Mouse (Mus musculus) kidney, postnatal 0 days (tissue): ENCODE data around the gene Sec62. TPM values are rescaled to one million over a fixed set of nuclear protein-coding genes. Genes with fewer than 3 reads are reported as not detected.

Source experiments
- ATAC-seq: fragments of 200-750 bp; cut with Nextera tagmentation; replicated peaks from 2 replicates; pipeline ENCODE4 v1.8.0; 2017; ENCODE audit warnings: low read depth, moderate number of reproducible peaks, moderate TSS enrichment, moderate library complexity; ENCODE audit not compliant: low FRiP score
- DNase-seq: peaks from one replicate; pipeline ENCODE4 v3.0.0-alpha.2; 2016; ENCODE audit warnings: low spot score
- H3K27ac ChIP-seq: fragments of 300-500 bp; sonication (generic); 2 replicates; pipeline ENCODE4 v1.5.1; 2014; ENCODE audit warnings: mild to moderate bottlenecking
- H3K27me3 ChIP-seq: fragments of 300-500 bp; sonication (generic); 2 replicates; pipeline ENCODE4 v1.6.1; 2014; ENCODE audit warnings: low read length, mixed read lengths; ENCODE audit not compliant: insufficient read depth
- H3K36me3 ChIP-seq: fragments of 300-500 bp; sonication (generic); 2 replicates; pipeline ENCODE4 v1.6.1; 2014; ENCODE audit warnings: low read length, mixed read lengths; ENCODE audit not compliant: insufficient read depth
- H3K4me1 ChIP-seq: fragments of 300-500 bp; sonication (generic); replicated peaks from 2 replicates; pipeline ENCODE4 v1.6.1; 2014; ENCODE audit warnings: antibody characterized with exemption, low read length, mixed read lengths; ENCODE audit not compliant: insufficient read depth
- H3K4me2 ChIP-seq: fragments of 300-500 bp; sonication (generic); 2 replicates; pipeline ENCODE4 v1.6.1; 2014; ENCODE audit warnings: mild to moderate bottlenecking, low read length, moderate library complexity, mixed read lengths
- H3K4me3 ChIP-seq: fragments of 300-500 bp; sonication (generic); replicated peaks from 2 replicates; pipeline ENCODE4 v1.5.1; 2014; ENCODE audit warnings: low read depth, low read length
- H3K9ac ChIP-seq: fragments of 300-500 bp; sonication (generic); 2 replicates; pipeline ENCODE4 v1.6.1; 2014; ENCODE audit warnings: low read depth, low read length
- H3K9me3 ChIP-seq: fragments of 300-500 bp; sonication (generic); replicated peaks from 2 replicates; pipeline ENCODE4 v1.6.1; 2016; ENCODE audit warnings: low read length, inconsistent platforms, mixed read lengths
- CTCF ChIP-seq: IDR thresholded peaks from 2 replicates; pipeline ENCODE4 v1.5.1; 2016; ENCODE audit warnings: antibody characterized with exemption, low read depth, mild to moderate bottlenecking, moderate library complexity
- WGBS: fragments of 180-500 bp; shearing (Covaris S2); extraction: QIAGEN DNeasy Blood & Tissue Kit; methylation state at CpG from one replicate; pipeline ENCODE4 v1.1.7; 2014; 5-methylcytosine and 5-hydroxymethylcytosine counted together
- polyA plus RNA-seq: library from polyadenylated mRNA; unstranded; fragments of >200 nt; fragmentation: Nextera tagmentation; extraction: Ambion mirVana; gene quantifications from 2 replicates; pipeline ENCODE4 v1.2.1, GENCODE M21; 2015

Gene Sec62
- polyA plus RNA-seq, 1 experiment from 2014 or later = 188 TPM

DNA sequence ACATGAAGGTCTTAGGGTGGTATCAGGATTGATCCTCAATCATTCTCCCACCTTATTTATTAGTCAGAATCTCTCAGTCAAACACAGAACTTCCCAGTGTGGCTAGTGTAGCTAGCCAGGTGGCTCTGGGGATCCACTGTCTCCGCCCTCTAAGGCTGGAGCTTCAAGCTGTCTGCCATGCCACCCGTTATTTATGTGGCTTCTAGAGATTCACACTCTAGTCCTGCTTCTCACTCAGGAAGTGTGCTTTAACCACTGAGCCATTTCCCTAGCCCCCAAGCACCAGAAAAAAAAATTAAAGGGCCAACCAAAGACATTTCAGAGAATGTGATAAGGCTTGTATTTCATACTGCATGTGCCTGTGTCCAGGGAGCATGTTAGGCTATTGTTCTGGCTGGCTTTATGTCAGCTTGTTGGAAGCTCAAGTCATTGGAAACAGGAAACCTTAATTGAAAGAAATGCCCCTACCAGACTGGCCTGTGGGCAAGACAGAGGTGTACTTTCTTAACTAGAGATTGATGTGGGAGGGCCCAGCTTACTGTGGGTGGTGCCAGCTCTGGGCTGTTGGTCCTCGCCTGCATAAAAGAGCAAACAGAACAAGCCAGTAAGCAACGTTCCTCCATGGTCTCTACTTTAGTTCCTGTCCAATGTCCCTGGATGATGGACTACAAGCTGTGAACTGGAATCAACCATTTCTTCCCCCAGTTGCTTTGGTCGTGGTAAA is 71.2 kb downstream of the Sec62 start:
- no peak overlapping the region for H3K4me2 ChIP-seq
- H3K27ac ChIP-seq = no peak overlapping the region
- no peaks in the 10 kb centered on the region for H3K9me3 ChIP-seq
- 56% methylated on average over 5 of the region's 5 CpGs for WGBS
- DNase-seq (no peak), ATAC-seq (no peak)
- TF ChIP-seq CTCF = no peak
- no peaks in the 10 kb centered on the region for H3K27me3 ChIP-seq
- no peaks in the 10 kb centered on the region for H3K4me1 ChIP-seq
- H3K9ac ChIP-seq = no peak overlapping the region
- no peaks in the 10 kb centered on the region for H3K36me3 ChIP-seq
- H3K4me3 ChIP-seq = no peak overlapping the region

DNA sequence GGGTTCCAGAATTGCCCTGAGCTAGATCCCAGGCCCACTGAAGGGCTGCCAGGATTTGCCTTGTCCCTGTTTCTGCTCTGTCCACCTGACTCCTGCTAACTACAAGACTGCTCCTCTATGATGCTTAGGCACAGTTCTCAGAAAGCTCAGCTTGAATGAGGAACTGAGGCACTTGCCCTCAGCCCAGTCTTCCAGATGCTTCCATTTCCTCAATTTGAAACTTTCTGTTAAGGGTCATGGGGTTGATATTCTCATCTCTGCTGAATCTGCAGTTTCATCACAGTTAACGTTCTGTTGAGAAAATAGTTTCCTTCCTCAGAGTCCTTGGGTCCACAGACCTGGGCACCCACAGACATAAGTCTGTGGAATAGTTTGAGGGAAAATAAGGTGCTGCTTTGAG is 72.0 kb downstream of the Sec62 start:
- no peak for DNase-seq

DNA sequence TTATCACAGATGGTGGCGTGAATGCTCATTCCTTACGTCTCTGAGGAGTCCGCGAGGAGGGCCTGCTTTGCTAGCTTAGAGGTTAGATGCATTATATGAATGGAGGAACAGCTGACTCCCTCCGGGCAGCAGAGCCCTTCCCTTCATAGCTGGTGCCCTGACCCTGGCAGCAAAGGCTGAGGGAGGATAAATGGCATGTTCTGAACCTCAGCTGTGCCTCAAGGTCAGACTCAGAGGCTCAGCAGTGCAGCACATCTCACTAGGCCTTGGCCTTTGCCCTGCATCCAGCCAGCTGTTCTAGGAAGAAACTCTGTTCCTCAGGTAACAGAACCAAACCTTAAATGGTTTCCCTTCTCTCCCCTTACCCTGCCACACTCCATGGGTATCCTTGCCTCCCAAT is 75.5 kb downstream of the Sec62 start:
- no peak overlapping the region for H3K27ac ChIP-seq
- no peaks in the 10 kb centered on the region for H3K9me3 ChIP-seq
- no peaks in the 10 kb centered on the region for H3K27me3 ChIP-seq
- no peak overlapping the region for H3K4me2 ChIP-seq
- H3K36me3 ChIP-seq = no peaks in the 10 kb centered on the region
- DNase-seq = no peak
- TF ChIP-seq CTCF = no peak
- no peaks in the 10 kb centered on the region for H3K4me1 ChIP-seq
- no peak overlapping the region for H3K4me3 ChIP-seq
- 86% methylated on average over 5 of the region's 5 CpGs for WGBS
- no peak for ATAC-seq
- H3K9ac ChIP-seq = no peak overlapping the region

More for the DNA sequence above, 72.0 kb downstream of the Sec62 start:
- Histone ChIP-seq H3K4me2 (no peak overlapping the region), H3K9me3 (no peaks in the 10 kb centered on the region), H3K27ac (no peak overlapping the region), H3K4me3 (no peak overlapping the region), H3K9ac (no peak overlapping the region), H3K4me1 (no peaks in the 10 kb centered on the region), H3K27me3 (no peaks in the 10 kb centered on the region), H3K36me3 (no peaks in the 10 kb centered on the region)
- no peak for TF ChIP-seq CTCF
- no peak for ATAC-seq
- 55% methylated on average over 1 of the region's 1 CpGs for WGBS

DNA sequence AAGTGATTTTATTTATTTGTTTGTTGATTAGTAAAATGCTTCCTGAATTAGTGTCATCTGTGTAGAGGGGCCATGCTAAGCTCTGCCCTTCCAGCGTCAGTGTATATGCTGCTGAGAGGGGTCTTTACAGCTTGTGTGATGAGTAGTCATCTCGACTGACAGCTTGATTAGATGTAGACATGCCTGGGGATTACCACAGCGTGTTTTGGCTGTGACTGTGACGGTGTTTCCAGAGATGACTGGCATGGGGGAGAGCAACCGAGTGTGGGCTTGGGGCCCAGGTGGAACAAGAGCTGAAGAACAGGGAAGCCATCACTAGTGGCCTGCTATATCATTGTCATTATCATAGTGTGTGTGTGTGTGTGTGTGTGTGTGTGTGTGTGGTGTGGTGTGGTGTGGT is 76.0 kb downstream of the Sec62 start:
- Histone ChIP-seq H3K4me2 (no peak overlapping the region), H3K4me1 (no peaks in the 10 kb centered on the region), H3K27me3 (no peaks in the 10 kb centered on the region), H3K9me3 (no peaks in the 10 kb centered on the region), H3K27ac (no peak overlapping the region), H3K9ac (no peak overlapping the region), H3K4me3 (no peak overlapping the region), H3K36me3 (no peaks in the 10 kb centered on the region)
- DNase-seq (no peak), ATAC-seq (no peak)
- TF ChIP-seq CTCF = no peak
- 73% methylated on average over 5 of the region's 5 CpGs for WGBS

DNA sequence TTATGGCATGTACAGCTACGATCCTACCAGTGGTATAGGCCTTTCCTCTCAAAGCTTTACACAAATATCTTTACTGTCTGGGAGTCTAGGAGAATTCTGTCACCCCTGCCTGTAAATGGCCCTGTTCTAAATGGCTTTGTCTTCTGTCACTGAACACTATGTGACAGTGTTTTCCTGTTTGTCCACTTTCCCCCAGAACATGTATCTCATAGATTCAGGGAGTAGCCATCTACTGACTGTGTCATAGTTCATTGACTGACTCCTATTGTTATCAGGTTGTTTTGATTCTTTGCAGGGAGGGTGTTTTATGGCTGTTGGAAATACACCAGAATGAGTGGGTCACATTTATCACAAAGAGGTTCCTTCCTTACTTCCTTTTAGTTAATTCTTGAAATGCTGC is 77.3 kb downstream of the Sec62 start:
- no peaks in the 10 kb centered on the region for H3K36me3 ChIP-seq
- no peaks in the 10 kb centered on the region for H3K9me3 ChIP-seq
- H3K4me3 ChIP-seq = no peak overlapping the region
- no peak overlapping the region for H3K9ac ChIP-seq
- no peak overlapping the region for H3K4me2 ChIP-seq
- WGBS = 75% methylated on average over 1 of the region's 1 CpGs
- H3K27me3 ChIP-seq = no peaks in the 10 kb centered on the region
- H3K27ac ChIP-seq = no peak overlapping the region
- no peak for DNase-seq
- H3K4me1 ChIP-seq = no peaks in the 10 kb centered on the region
- no peak for TF ChIP-seq CTCF
- no peak for ATAC-seq

Other genes starting within 250 kb of the Sec62 start
- gene Mecom, start 244.9 kb upstream of the Sec62 start, polyA plus RNA-seq = 54.7 and 58.1 TPM in 2 replicates
- not detected in 2 replicates for gene Actrt3, start 192.9 kb upstream of the Sec62 start, polyA plus RNA-seq
- 28.7 and 30.8 TPM in 2 replicates for gene Mynn, start 190.8 kb upstream of the Sec62 start, polyA plus RNA-seq
- gene Lrriq4, start 148.4 kb upstream of the Sec62 start, polyA plus RNA-seq = 0.46 and 0.54 TPM in 2 replicates
- 2.8 and 3.6 TPM in 2 replicates for gene Lrrc34, start 145.0 kb upstream of the Sec62 start, polyA plus RNA-seq
- 0.78 and 1.0 TPM in 2 replicates for gene Lrrc31, start 93.0 kb upstream of the Sec62 start, polyA plus RNA-seq
- gene Samd7, start 46.6 kb upstream of the Sec62 start, polyA plus RNA-seq = not detected in 2 replicates
- 23.8 and 24.2 TPM in 2 replicates for gene Gpr160, start 63.1 kb downstream of the Sec62 start, polyA plus RNA-seq
- 4.5 and 4.7 TPM in 2 replicates for gene Phc3, start 176.5 kb downstream of the Sec62 start, polyA plus RNA-seq
- 29.5 and 31.6 TPM in 2 replicates for gene Prkci, start 202.9 kb downstream of the Sec62 start, polyA plus RNA-seq